Mouse (Mus musculus): ENCODE data around the gene Arhgap36.

Arhgap36 gene

DNA sequence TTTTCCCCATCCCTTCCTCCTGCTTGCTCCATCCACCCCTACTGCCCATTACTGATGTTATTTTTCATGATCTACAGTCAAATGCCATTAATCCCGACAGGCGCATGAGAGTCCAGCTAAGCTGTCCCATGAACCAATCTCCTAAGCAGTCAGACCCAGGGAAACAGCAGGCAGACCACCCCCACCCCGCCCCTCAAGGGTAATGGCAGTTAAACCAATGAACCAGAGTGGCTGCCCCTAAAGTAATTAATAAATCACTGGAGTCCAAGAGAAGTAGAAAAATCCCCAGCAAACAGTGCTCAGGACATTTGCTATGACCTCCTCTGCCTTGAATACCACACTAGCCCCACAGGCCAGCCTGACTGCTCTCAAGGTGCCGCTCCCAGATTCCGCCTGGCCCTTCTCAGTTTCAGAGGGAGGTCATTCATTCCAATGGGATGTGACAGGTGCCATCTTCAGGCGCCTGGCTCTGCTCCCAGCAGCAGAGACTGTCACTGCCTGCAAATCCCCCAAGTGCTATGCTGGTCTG, at the start of gene Arhgap36:
TSS of gene Arhgap36 (plus strand) at position 504 of the 529 bp plus-strand sequence.
- DNase-seq: no peak

DNA sequence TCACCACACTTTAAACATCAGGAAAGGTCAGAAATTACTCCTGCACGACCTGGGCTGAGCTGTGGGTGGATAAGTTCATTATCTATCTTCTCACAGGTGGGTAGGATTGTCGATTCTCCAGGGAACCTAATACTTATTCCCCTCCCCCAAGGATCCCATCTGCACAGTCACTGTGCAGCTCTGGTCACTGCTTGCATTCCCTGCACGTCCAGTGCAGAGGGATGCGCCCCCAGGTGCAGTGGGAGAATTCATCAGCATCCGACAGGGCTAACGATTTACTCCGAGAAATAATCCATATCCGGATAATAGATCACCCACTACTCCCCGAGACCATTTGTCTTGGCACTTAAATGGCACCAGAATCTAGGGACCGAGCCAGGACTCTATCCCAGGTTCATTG, 6.0 kb upstream of the Arhgap36 start:
- no peak for DNase-seq

DNA sequence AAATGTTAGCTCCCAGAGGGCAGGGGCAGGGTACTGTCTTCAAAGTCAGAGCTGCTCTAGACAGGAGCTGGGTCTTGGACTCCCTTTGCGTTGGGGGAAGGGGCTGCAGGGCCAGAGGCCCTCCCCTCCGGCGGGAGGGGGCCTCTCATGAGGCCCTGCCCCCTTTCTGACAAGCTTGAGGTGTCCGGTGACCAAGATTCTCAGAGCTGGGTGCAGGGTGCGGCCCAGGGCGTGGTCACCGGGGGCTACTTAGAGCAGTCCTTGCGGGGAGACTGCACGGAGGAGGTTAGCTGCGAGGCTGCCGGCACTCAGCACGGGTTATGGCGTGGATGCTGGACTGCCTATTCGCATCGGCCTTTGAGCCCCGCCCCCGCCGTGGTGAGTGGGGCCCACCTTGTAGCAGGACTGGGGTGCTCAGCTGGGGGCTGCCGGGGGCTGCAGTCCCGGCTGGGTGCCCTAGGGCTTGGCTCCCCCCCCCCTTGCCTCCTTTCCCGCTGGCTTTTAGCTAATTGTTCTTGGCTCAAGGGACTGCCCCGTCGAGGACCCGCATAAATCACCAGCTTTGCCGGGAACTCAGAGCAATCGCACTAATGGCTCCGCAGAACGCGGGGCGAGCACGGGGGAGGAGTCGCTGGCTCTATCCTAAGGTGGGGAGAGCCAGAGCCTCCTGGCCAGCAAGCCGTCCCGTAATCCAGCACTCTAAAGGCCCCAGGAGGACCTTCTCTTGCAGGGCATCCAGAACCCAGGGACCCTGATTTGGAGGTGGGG, 6.7 kb downstream of the Arhgap36 start:
- DNase-seq: no peak

DNA sequence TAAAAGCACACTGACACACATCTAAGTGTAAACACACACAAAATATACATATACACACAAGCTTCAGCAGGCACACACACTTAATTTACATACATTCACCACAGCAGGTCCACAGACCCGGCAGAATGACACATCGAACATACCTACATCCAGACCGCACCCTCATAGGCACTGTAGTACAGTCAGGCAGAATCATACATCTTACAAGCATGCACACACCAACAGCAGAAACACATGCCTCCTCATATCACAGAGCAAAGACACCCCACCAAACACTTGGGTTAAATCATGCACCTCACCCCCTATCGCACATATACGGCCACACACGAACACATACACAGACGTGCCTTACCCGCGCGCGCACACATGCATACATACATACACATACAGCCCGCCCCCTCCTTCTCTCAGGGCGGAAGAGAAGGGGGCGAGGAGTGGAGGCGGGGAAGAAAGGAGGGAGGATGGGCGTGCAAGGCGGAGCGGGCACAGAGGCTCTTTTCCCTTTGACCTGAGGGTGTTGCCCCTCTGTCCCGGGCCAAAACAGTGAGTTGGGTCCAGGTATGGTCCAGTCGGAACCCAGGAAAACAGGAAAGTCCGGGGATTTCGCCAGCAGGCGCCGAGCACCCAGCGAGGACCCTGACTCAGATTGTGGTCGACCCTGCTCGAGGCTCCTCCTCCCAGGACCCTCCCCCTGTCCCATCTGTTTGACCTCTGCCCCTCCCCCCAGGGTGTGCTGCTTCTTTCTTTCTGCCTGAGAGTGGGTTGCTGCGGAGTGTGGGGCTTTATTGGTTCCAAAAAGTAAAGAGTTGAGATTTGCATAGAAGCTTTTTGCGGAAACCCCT, 16.4 kb downstream of the Arhgap36 start:
- DNase-seq: no peak

DNA sequence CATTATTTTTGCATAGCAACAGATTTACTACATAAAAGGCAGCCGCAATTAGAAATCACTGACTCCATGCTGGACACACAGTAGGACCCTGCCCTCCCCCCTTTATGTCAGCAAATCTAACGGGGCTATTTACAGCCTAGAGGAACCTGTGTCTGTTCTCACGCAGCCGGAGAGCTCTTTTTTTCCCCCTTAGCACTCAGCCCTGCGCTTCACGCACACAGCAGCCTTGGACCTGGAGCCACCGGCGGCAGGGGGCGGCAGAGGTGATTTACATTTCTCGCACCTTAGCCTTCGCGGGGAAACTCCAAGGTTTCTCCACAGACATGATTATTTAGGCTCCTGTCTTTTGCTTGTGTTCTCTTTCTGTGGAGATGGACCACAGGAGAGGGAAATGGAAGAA, 17.1 kb downstream of the Arhgap36 start:
- DNase-seq: no peak

DNA sequence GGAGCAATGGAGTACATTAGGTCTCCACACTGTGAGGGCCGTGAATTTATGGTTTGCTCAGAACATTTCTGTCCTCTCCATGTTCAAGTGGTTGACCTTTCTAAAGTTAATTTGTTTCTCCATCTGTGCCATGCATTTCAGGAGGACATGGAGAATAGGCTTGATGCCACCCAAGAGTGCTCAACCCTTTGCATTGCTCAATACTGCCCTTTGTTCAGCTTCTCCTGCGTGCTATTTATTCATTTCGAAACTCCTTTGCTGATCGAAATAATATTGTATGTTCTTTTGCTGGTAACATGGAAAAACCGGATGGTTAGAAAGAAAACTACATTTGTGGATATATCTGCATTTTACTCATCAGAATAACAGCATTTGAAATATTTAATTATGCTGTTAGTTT, 25.4 kb downstream of the Arhgap36 start:
- DNase-seq: no peak

DNA sequence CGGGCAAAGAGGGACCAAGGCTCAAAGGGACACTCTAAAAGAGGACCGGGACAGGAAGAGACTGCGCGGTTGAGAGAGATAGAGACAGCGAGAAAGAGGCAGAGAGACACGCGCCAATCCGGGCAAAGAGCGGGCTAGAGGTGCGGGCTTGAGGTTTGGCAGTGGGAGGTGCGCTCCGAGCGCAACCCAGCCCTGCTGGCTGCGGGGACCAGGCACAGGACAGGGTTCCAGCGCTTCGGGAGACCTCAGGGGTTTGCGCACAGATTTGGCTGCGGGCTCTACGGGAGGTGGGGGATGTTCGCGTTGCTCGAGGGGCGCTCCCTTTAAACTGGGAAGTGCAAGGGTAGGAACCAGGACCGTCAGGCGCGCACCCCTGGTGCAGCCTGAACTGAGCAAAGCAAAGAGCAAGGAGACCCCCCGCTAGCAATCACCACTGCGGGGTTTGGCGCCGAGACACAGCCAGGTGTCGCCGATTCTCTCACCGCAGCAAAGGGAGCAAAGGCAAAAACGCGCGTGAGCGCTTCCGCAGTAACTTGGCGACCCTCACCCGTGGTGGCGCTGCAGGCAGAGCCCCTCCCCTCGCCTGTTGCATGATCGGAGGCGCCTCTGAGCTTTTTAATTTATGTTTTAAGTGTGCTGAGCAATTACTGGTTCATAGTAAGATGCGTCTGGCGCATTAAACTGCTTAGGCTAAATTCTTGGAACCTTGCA, 30.1 kb downstream of the Arhgap36 start:
- DNase-seq: no peak

Measured in lung, postnatal 14 days (tissue).